Mouse (Mus musculus): ENCODE results near the gene Actn4.

Gene Actn4

DNA sequence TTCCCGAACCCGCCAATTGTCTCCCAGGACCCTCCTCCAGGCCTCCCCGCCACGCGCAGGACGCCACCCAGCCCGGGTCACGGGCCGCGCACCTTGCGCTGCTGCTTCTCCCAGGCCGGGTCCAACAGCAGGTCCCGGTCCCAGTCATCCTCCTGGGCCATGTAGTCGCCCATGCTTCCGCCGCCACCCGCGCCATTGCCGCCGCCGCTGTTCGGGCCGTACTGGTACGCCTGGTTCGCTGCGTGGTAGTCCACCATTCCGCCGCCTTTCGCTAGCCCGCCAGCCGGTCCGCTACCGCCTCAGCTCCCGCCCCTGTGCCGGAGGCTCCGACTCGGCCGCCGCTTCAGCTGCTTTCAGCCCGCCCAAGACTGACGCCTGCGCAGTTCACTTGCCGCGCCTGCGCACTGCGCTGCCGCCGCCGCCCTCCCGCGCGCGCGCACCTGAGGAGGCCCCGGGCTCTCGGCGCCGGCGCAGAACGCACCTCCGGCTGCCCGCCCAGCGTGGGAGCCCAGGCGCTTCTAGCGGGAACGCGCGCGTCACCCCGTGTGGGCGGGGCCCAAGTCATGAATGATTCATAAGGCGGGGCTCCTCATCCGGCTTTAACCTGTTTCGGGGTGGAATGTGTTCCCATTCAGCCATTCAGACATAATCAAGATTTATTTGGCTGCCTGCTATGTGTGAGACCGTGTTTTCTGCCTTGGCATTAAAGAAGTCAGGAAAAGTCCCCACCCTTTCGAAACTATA is at the start of gene Actn4:
Gene Actn4, minus strand, starts transcription at position 414 of the 744 bp plus-strand sequence.
- in situ Hi-C loops (cut with MboI): no loop called here

- in situ Hi-C loops (cut with MboI): loop anchor here (5.0 kb wide), 1 partner anchor 36 kb away; no protein-coding TSS in a partner anchor
Observed at GRCm38 (mm10) chr7:29008714-29009113, 46.6 kb upstream of the Actn4 start.

DNA sequence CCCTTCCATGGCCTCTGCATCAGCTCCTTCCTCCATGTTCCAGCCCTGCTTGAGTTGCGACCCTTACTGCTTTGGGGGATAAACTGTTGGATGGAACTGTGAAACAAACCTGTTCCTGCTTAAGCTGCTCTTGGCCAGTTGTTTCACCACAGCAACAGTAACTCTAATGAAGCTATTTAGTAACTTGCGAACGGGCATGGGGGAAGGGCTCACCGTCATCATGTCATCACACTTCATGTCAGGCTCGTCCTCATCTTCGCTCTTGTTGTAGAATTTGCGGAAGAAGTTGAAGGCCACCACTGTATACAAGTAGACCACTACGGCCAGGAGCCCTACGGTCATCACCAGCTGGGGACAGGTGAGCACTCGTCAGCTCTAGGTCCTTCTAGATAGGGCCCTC is 46.0 kb upstream of the Actn4 start:
- in situ Hi-C loops (cut with MboI): loop anchor here (5.0 kb wide), 1 partner anchor 36 kb away; no protein-coding TSS in a partner anchor

DNA sequence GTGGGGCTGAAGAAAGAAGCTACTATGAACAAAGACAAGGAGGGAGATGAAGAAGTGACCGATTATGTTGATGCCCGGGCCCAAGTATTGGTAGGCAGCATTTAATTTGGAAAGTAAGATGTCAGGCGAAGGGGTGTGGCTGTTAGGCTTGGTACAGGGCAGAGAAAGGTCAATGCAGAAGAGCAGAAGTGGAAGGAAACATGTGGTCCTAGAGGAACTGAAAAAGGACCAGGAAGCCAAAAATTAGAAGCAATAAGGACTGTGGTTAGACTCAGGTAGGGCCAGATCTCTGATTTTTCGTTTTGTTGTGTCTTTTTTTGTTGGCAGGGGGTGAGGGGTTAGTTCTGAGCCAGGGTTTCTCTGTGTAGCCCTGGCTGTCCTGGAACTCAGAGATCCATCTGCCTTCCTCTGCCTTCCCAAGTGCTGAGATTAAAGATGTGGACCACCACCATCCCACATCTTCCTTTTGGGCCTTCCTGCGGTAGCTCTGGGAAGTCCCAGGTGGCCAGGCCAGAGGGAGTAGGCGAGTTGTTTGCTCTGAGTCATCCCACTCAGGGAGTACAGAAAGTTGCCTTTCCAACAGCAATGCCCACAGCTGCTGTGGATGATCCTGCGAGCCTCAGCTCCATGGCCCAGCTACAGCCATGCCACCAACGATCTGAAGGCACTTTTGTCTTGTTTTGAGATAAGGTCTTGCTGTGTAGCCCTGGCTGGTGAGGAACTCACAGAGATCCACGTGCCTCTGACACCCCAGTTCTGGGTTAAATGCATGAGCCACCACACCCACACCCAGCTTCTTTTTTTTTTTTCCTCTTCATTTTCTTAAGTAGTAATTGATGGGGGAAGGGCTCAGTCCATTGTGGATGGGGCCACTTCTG is 45.3 kb upstream of the Actn4 start:
- in situ Hi-C loops (cut with MboI): loop anchor here (5.0 kb wide), 1 partner anchor 35 kb away; no protein-coding TSS in a partner anchor

DNA sequence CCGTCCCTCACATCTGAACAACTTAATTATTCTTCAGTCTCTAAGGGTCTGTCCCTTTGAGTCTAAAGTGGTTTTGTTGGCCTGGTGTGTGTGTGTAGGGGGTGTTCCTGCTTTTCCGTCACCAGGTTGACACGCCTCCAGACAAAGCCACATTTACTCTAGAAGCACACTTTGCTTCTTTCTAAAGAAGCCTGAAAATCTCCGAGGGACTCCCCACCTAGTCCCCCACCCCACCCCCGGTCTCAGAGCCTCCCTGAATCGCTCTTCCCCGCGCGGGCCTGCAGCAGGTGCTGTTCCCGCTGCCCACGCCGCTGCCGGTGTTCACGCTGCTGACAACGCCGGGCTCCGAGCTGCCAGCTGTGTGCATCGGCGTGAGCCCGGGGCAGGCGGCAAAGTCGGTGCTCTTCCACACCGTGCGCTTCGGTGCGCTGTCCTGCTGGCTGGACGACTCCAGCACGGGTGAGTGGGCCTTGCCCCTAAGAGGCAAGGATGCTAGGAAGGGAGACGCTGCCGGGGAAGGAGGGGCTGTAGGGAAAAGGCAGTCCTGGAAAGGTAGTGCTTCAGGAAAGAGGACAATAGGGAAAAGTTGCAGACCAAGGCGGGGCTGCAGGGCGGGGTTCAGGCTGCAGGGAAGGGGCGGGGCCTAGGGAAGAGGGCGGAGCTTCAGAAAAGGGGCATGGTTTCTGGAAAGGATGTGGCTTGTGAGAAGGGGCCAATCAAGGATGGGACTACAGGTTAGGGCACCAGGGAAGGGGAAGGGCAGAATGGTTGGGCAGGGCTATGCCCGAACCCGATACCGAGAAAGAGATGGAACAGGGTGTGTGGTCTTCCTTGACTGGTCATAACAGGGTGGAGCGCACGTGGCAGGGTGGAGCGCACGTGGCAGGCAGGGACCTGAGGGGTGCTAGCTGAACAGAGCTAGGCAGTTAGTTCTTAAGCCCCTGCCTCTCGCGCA is 38.8 kb upstream of the Actn4 start:
- in situ Hi-C loops (cut with MboI): no loop called here

DNA sequence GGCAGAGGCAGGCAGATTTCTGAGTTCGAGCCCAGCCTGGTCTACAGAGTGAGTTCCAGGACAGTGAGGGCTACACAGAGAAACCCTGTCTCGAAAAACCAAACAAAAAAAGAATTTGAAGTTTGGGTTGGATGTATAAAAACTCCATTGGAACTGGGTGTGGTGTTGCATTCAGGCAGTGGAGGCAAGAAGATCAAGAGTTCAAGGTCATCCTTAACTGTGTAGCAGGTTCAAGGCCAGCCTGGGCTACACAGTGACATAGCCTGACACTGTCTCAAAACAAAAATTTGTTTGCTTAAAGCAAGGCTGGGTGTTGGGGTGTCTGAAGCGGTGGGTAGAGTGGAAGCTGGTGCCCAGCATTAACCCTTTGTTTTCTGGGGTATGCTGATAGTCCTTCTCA is 31.3 kb upstream of the Actn4 start:
- in situ Hi-C loops (cut with MboI): no loop called here

- in situ Hi-C loops (cut with MboI): no loop called here
Observed at GRCm38 (mm10) chr7:28992997-28993396, 30.9 kb upstream of the Actn4 start.

DNA sequence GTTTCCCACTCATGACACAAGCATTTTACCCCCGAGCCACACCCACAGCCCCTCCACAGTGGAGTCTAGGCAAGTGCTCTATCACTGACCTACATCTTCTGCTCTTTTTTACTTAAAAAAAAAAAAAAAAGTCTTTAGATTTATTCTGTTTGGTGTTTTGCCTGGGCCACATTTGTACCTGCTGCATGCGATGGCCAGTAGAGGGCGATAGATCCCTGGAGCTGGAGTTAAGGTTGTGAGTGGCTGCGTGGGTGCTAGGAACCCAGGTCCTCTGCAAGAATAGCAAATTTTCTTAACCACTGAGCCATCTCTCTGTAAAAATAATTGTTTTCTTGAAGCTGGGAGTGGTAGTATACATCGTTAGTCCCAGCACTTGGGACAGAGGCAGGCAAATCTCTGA is 29.5 kb upstream of the Actn4 start:
- in situ Hi-C loops (cut with MboI): no loop called here

- in situ Hi-C loops (cut with MboI): no loop called here
Observed at GRCm38 (mm10) chr7:28990766-28991273, 28.7 kb upstream of the Actn4 start.

- in situ Hi-C loops (cut with MboI): no loop called here
Observed at GRCm38 (mm10) chr7:28985207-28985606, 23.1 kb upstream of the Actn4 start.

DNA sequence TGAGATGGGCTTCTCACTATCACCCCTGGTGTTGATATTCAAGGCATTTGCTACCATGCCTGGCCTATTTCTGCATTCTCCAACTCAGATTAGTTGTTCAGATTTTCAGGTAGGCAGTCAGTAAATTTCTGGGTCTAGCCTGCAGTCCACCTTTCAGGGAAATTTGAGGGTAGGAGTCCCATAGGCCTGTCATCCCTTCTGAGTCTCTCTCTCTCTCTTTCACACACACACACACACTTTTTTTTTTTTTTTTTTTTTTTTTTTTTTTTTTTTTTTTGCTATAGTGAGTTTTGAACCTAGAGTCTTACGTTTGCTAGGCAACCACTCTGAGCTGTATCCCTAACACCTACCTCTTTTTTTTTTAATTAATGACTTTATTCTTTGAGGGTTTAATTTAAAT is 22.3 kb upstream of the Actn4 start:
- in situ Hi-C loops (cut with MboI): no loop called here

GRCm38 (mm10) chr7:28983849-28984248 is 21.7 kb upstream of the Actn4 start:
- in situ Hi-C loops (cut with MboI): no loop called here

DNA sequence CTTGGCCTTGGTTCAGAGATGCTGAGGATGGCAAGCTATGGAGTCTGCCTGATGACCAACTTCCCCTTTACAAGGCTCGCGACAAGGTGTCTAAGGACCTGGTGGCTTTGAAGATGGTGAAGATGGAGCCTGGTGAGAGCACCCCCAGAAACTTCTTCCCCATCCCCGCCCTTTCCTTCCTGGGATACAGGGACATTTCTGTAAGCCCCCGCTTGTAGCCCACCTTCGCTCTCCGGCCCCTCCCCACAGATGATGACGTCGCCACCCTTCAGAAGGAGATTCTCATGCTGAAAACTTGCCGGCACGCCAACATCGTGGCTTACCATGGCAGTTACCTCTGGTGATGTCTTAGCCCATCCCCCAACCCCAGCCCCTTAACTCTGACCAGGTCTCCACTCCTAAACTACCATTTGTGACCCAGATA is 21.0 kb upstream of the Actn4 start:
- in situ Hi-C loops (cut with MboI): no loop called here

- in situ Hi-C loops (cut with MboI): no loop called here
Observed at GRCm38 (mm10) chr7:28982274-28983013, 20.3 kb upstream of the Actn4 start.

GRCm38 (mm10) chr7:28981651-28982273 is 19.6 kb upstream of the Actn4 start, which contains the start of the genes Eif3k and Map4k1:
Gene Eif3k (minus strand): TSS chr7:28981864.
Gene Map4k1 (plus strand): TSS chr7:28982050.
- in situ Hi-C loops (cut with MboI): no loop called here

- in situ Hi-C loops (cut with MboI): no loop called here
Observed at GRCm38 (mm10) chr7:28977556-28977955, 15.4 kb upstream of the Actn4 start.

- in situ Hi-C loops (cut with MboI): loop anchor here (5.0 kb wide), 1 partner anchor 34 kb away; no protein-coding TSS in a partner anchor
Observed at GRCm38 (mm10) chr7:28973025-28973424, 10.9 kb upstream of the Actn4 start.

- in situ Hi-C loops (cut with MboI): loop anchor here (5.0 kb wide), 1 partner anchor 35 kb away; no protein-coding TSS in a partner anchor
Observed at GRCm38 (mm10) chr7:28972542-28972985, 10.4 kb upstream of the Actn4 start.

- in situ Hi-C loops (cut with MboI): loop anchor here (5.0 kb wide), 1 partner anchor 35 kb away; no protein-coding TSS in a partner anchor
Observed at GRCm38 (mm10) chr7:28971770-28972269, 9.7 kb upstream of the Actn4 start.
